Mouse (Mus musculus): ENCODE results near the gene Mroh2a. TPM values are rescaled to one million over a fixed set of nuclear protein-coding genes. Genes with fewer than 3 reads are reported as not detected.

The Mroh2a gene
- polyA plus RNA-seq, 1 experiment from 2014 or later = 0.62 TPM

GRCm38 (mm10) chr1:88309020-88309419 lies 82.2 kb downstream of the Mroh2a start:
- H3K27ac ChIP-seq (replicated peaks in 1 of 2; ENCODE audit: control insufficient read depth in 1 of 2, insufficient read depth in 1 of 2, low read depth in 2 of 2, low read length in 2 of 2) = no peak overlapping the region
- no peak overlapping the region for H3K4me2 ChIP-seq (ENCODE audit: low read length)
- no peaks in the 10 kb centered on the region for H3K4me1 ChIP-seq (ENCODE audit: control insufficient read depth in 2 of 2, insufficient read depth in 2 of 2, low read length in 2 of 2)
- 44% methylated on average over 2 of the region's 2 CpGs for WGBS
- no peaks in the 10 kb centered on the region for H3K27me3 ChIP-seq (ENCODE audit: control insufficient read depth, insufficient read depth, low read length)
- H3K9me3 ChIP-seq (ENCODE audit: control insufficient read depth, low read length) = peaks cover 56% of the 10 kb centered on the region
- no peaks in the 10 kb centered on the region for H3K36me3 ChIP-seq (ENCODE audit: control insufficient read depth, insufficient read depth, low read length)
- no peak overlapping the region for H3K4me3 ChIP-seq (ENCODE audit: control insufficient read depth in 1 of 2, insufficient read depth in 1 of 2, low read depth in 1 of 2, low read length in 2 of 2)
- ATAC-seq (ENCODE audit: insufficient number of reproducible peaks, insufficient read depth, low FRiP score, low read depth) = no peak
- H3K9ac ChIP-seq (ENCODE audit: low read length) = no peak overlapping the region

- no peak overlapping the region for H3K4me2 ChIP-seq (ENCODE audit: low read length)
- ATAC-seq (ENCODE audit: insufficient number of reproducible peaks, insufficient read depth, low FRiP score, low read depth) = peak; percentile 12; the same call in 1 of the 2 replicates
- H3K9ac ChIP-seq (ENCODE audit: low read length) = no peak overlapping the region
- H3K27me3 ChIP-seq (ENCODE audit: control insufficient read depth, insufficient read depth, low read length) = no peaks in the 10 kb centered on the region
- no peaks in the 10 kb centered on the region for H3K36me3 ChIP-seq (ENCODE audit: control insufficient read depth, insufficient read depth, low read length)
- no peak overlapping the region for H3K27ac ChIP-seq (replicated peaks in 1 of 2; ENCODE audit: control insufficient read depth in 1 of 2, insufficient read depth in 1 of 2, low read depth in 2 of 2, low read length in 2 of 2)
- 40% methylated on average over 3 of the region's 3 CpGs for WGBS
- H3K9me3 ChIP-seq (ENCODE audit: control insufficient read depth, low read length) = peaks cover 49% of the 10 kb centered on the region
- no peaks in the 10 kb centered on the region for H3K4me1 ChIP-seq (ENCODE audit: control insufficient read depth in 2 of 2, insufficient read depth in 2 of 2, low read length in 2 of 2)
- H3K4me3 ChIP-seq (ENCODE audit: control insufficient read depth in 1 of 2, insufficient read depth in 1 of 2, low read depth in 1 of 2, low read length in 2 of 2) = no peak overlapping the region
Observed at GRCm38 (mm10) chr1:88309905-88310304, 83.1 kb downstream of the Mroh2a start.

GRCm38 (mm10) chr1:88310349-88310748 lies 83.6 kb downstream of the Mroh2a start:
- Histone ChIP-seq H3K27me3 (ENCODE audit: control insufficient read depth, insufficient read depth, low read length) (no peaks in the 10 kb centered on the region), H3K27ac (replicated peaks in 1 of 2; ENCODE audit: control insufficient read depth in 1 of 2, insufficient read depth in 1 of 2, low read depth in 2 of 2, low read length in 2 of 2) (no peak overlapping the region), H3K4me1 (ENCODE audit: control insufficient read depth in 2 of 2, insufficient read depth in 2 of 2, low read length in 2 of 2) (no peaks in the 10 kb centered on the region), H3K4me3 (ENCODE audit: control insufficient read depth in 1 of 2, insufficient read depth in 1 of 2, low read depth in 1 of 2, low read length in 2 of 2) (no peak overlapping the region), H3K9me3 (ENCODE audit: control insufficient read depth, low read length) (peaks cover 45% of the 10 kb centered on the region), H3K9ac (ENCODE audit: low read length) (no peak overlapping the region), H3K36me3 (ENCODE audit: control insufficient read depth, insufficient read depth, low read length) (no peaks in the 10 kb centered on the region), H3K4me2 (ENCODE audit: low read length) (no peak overlapping the region)
- WGBS = 55% methylated on average over 3 of the region's 3 CpGs
- no peak for ATAC-seq (ENCODE audit: insufficient number of reproducible peaks, insufficient read depth, low FRiP score, low read depth)

Other genes starting within 250 kb of the Mroh2a start
- 30.7 and 32.8 TPM in 2 replicates for gene Usp40, start 218.4 kb upstream of the Mroh2a start, polyA plus RNA-seq (2014; fragmentation: Nextera tagmentation; extraction: Ambion mirVana)
- not detected in 2 replicates for gene Ugt1a10, start 171.6 kb upstream of the Mroh2a start, polyA plus RNA-seq (2014; fragmentation: Nextera tagmentation; extraction: Ambion mirVana)
- gene Ugt1a9, start 156.2 kb upstream of the Mroh2a start, polyA plus RNA-seq (2014; fragmentation: Nextera tagmentation; extraction: Ambion mirVana) = not detected in 2 replicates
- not detected in 2 replicates for gene Ugt1a8, start 139.2 kb upstream of the Mroh2a start, polyA plus RNA-seq (2014; fragmentation: Nextera tagmentation; extraction: Ambion mirVana)
- gene Ugt1a7c, start 131.9 kb upstream of the Mroh2a start, polyA plus RNA-seq (2014; fragmentation: Nextera tagmentation; extraction: Ambion mirVana) = 1.0 and 2.1 TPM in 2 replicates
- 0.11 TPM in 1 of 2 replicates, not detected in the other for gene Ugt1a6b, start 123.7 kb upstream of the Mroh2a start, polyA plus RNA-seq (2014; fragmentation: Nextera tagmentation; extraction: Ambion mirVana)
- gene Ugt1a6a, start 92.2 kb upstream of the Mroh2a start, polyA plus RNA-seq (2014; fragmentation: Nextera tagmentation; extraction: Ambion mirVana) = 0.31 and 0.53 TPM in 2 replicates
- not detected in 2 replicates for gene Ugt1a5, start 61.0 kb upstream of the Mroh2a start, polyA plus RNA-seq (2014; fragmentation: Nextera tagmentation; extraction: Ambion mirVana)
- gene Ugt1a2, start 26.4 kb upstream of the Mroh2a start, polyA plus RNA-seq (2014; fragmentation: Nextera tagmentation; extraction: Ambion mirVana) = not detected in 2 replicates
- gene Dnajb3, start 21.2 kb upstream of the Mroh2a start, polyA plus RNA-seq (2014; fragmentation: Nextera tagmentation; extraction: Ambion mirVana) = 3.9 and 4.1 TPM in 2 replicates
- not detected in 2 replicates for gene Ugt1a1, start 15.0 kb upstream of the Mroh2a start, polyA plus RNA-seq (2014; fragmentation: Nextera tagmentation; extraction: Ambion mirVana)
- 104 TPM in 2 replicates for gene Hjurp, start 50.6 kb downstream of the Mroh2a start, polyA plus RNA-seq (2014; fragmentation: Nextera tagmentation; extraction: Ambion mirVana)
- 0.04 TPM in 1 of 2 replicates, not detected in the other for gene Trpm8, start 50.7 kb downstream of the Mroh2a start, polyA plus RNA-seq (2014; fragmentation: Nextera tagmentation; extraction: Ambion mirVana)
- not detected in 2 replicates for gene Spp2, start 180.0 kb downstream of the Mroh2a start, polyA plus RNA-seq (2014; fragmentation: Nextera tagmentation; extraction: Ambion mirVana)